Mouse (Mus musculus) neural tube, embryonic 11.5 days (tissue): ENCODE results near the gene Mlph. TPM values are rescaled to one million over a fixed set of nuclear protein-coding genes. Genes with fewer than 3 reads are reported as not detected.

Experiments used
- ATAC-seq: fragments of 200-750 bp; cut with Nextera tagmentation; 2 replicates; pipeline ENCODE4 v1.8.0; 2017; ENCODE audit warnings: moderate number of reproducible peaks, mild to moderate bottlenecking, moderate TSS enrichment, moderate library complexity; ENCODE audit not compliant: insufficient read depth, low FRiP score, low TSS enrichment
- DNase-seq: peaks from one replicate; pipeline ENCODE4 v3.0.0-alpha.2; 2015; ENCODE audit warnings: low spot score
- H3K27ac ChIP-seq: fragments of 300-500 bp; sonication (generic); 2 replicates; pipeline ENCODE4 v1.5.1; 2014; ENCODE audit warnings: low read depth, mild to moderate bottlenecking, low read length
- H3K27me3 ChIP-seq: fragments of 300-500 bp; sonication (generic); 2 replicates; pipeline ENCODE4 v1.6.1; 2014; ENCODE audit warnings: mild to moderate bottlenecking, low read length, mixed read lengths; ENCODE audit not compliant: control insufficient read depth, insufficient read depth
- H3K36me3 ChIP-seq: fragments of 300-500 bp; sonication (generic); 2 replicates; pipeline ENCODE4 v1.6.1; 2014; ENCODE audit warnings: mild to moderate bottlenecking, low read length, moderate library complexity, mixed read lengths; ENCODE audit not compliant: control insufficient read depth, insufficient read depth
- H3K4me1 ChIP-seq: fragments of 300-500 bp; sonication (generic); 2 replicates; pipeline ENCODE4 v1.6.1; 2014; ENCODE audit warnings: low read length, mixed read lengths; ENCODE audit not compliant: control insufficient read depth, insufficient read depth
- H3K4me2 ChIP-seq: fragments of 300-500 bp; sonication (generic); 2 replicates; pipeline ENCODE4 v1.6.1; 2014; ENCODE audit warnings: low read depth, mild to moderate bottlenecking, moderate library complexity
- H3K4me3 ChIP-seq: fragments of 300-500 bp; sonication (generic); 2 replicates; pipeline ENCODE4 v1.5.1; 2014; ENCODE audit warnings: low read depth, low read length
- H3K9ac ChIP-seq: fragments of 300-500 bp; sonication (generic); 2 replicates; pipeline ENCODE4 v1.6.1; 2014; ENCODE audit warnings: mild to moderate bottlenecking, low read length
- H3K9me3 ChIP-seq: fragments of 300-500 bp; sonication (generic); 2 replicates; pipeline ENCODE4 v1.6.1; 2016; ENCODE audit warnings: low read length; ENCODE audit not compliant: control insufficient read depth
- WGBS: fragments of 180-500 bp; shearing (Covaris S2); extraction: QIAGEN DNeasy Blood & Tissue Kit; methylation state at CpG from one replicate; pipeline ENCODE4 v1.1.7; 2014; 5-methylcytosine and 5-hydroxymethylcytosine counted together
- polyA plus RNA-seq: library from polyadenylated mRNA; unstranded; fragments of >200 nt; fragmentation: Nextera tagmentation; extraction: Ambion mirVana; gene quantifications from 2 replicates; pipeline ENCODE4 v1.2.1, GENCODE M21; 2014

The Mlph gene
- polyA plus RNA-seq, 1 experiment from 2014 or later: 0.24 TPM

GRCm38 (mm10) chr1:90903211-90903945 lies 11.5 kb upstream of the Mlph start:
- Histone ChIP-seq H3K27me3 (no peaks in the 10 kb centered on the region), H3K4me3 (no peak overlapping the region), H3K4me2 (no peak overlapping the region), H3K36me3 (no peaks in the 10 kb centered on the region), H3K9ac (no peak overlapping the region), H3K27ac (no peak overlapping the region), H3K9me3 (no peaks in the 10 kb centered on the region), H3K4me1 (no peaks in the 10 kb centered on the region)
- DNase-seq (no peak), ATAC-seq (no peak)
- 53% methylated on average over 3 of the region's 3 CpGs for whole genome bisulfite sequencing

GRCm38 (mm10) chr1:90903971-90904458 lies 10.9 kb upstream of the Mlph start:
- Histone ChIP-seq H3K4me3 (no peak overlapping the region), H3K36me3 (no peaks in the 10 kb centered on the region), H3K9me3 (no peaks in the 10 kb centered on the region), H3K4me2 (no peak overlapping the region), H3K27me3 (no peaks in the 10 kb centered on the region), H3K27ac (no peak overlapping the region), H3K4me1 (no peaks in the 10 kb centered on the region), H3K9ac (no peak overlapping the region)
- DNase-seq: no peak
- ATAC-seq: no peak
- 65% methylated on average over 8 of the region's 8 CpGs for WGBS

GRCm38 (mm10) chr1:90904729-90905404 lies 10.0 kb upstream of the Mlph start:
- H3K9ac ChIP-seq: no peak overlapping the region
- ATAC-seq: no peak
- no peaks in the 10 kb centered on the region for H3K27me3 ChIP-seq
- no peak for DNase-seq
- no peaks in the 10 kb centered on the region for H3K9me3 ChIP-seq
- no peak overlapping the region for H3K27ac ChIP-seq
- H3K4me1 ChIP-seq: no peaks in the 10 kb centered on the region
- H3K36me3 ChIP-seq: no peaks in the 10 kb centered on the region
- H3K4me2 ChIP-seq: no peak overlapping the region
- WGBS: 89% methylated on average over 7 of the region's 7 CpGs
- no peak overlapping the region for H3K4me3 ChIP-seq

GRCm38 (mm10) chr1:90906357-90906756 lies 8.5 kb upstream of the Mlph start:
- ATAC-seq (no peak), DNase-seq (peak; percentile 51)
- H3K4me3 ChIP-seq: no peak overlapping the region
- no peaks in the 10 kb centered on the region for H3K4me1 ChIP-seq
- H3K36me3 ChIP-seq: no peaks in the 10 kb centered on the region
- no peaks in the 10 kb centered on the region for H3K27me3 ChIP-seq
- H3K9me3 ChIP-seq: no peaks in the 10 kb centered on the region
- H3K27ac ChIP-seq: no peak overlapping the region
- H3K4me2 ChIP-seq: no peak overlapping the region
- H3K9ac ChIP-seq: no peak overlapping the region
- WGBS: 17% methylated on average over 2 of the region's 2 CpGs

GRCm38 (mm10) chr1:90909161-90909560 lies 5.7 kb upstream of the Mlph start:
- H3K9ac ChIP-seq: no peak overlapping the region
- H3K4me3 ChIP-seq: no peak overlapping the region
- DNase-seq: no peak
- H3K27ac ChIP-seq: no peak overlapping the region
- no peak overlapping the region for H3K4me2 ChIP-seq
- H3K9me3 ChIP-seq: no peaks in the 10 kb centered on the region
- no peaks in the 10 kb centered on the region for H3K4me1 ChIP-seq
- ATAC-seq: no peak
- no peaks in the 10 kb centered on the region for H3K36me3 ChIP-seq
- no peaks in the 10 kb centered on the region for H3K27me3 ChIP-seq

- H3K4me1 ChIP-seq: no peaks in the 10 kb centered on the region
- H3K27ac ChIP-seq: no peak overlapping the region
- ATAC-seq (no peak), DNase-seq (no peak)
- H3K9ac ChIP-seq: no peak overlapping the region
- no peak overlapping the region for H3K4me3 ChIP-seq
- no peaks in the 10 kb centered on the region for H3K27me3 ChIP-seq
- 50% methylated on average over 17 of the region's 17 CpGs for WGBS
- H3K9me3 ChIP-seq: no peaks in the 10 kb centered on the region
- H3K36me3 ChIP-seq: no peaks in the 10 kb centered on the region
- no peak overlapping the region for H3K4me2 ChIP-seq
Observed at GRCm38 (mm10) chr1:90909631-90910152, 5.2 kb upstream of the Mlph start.

GRCm38 (mm10) chr1:90913231-90913630 lies 1.7 kb upstream of the Mlph start:
- Histone ChIP-seq H3K4me2 (no peak overlapping the region), H3K4me1 (0 out of 2 replicates have a peak, but pooled peaks cover 2% of the 10 kb centered on the region), H3K36me3 (no peaks in the 10 kb centered on the region), H3K4me3 (no peak overlapping the region), H3K9ac (no peak overlapping the region), H3K27me3 (no peaks in the 10 kb centered on the region), H3K9me3 (no peaks in the 10 kb centered on the region), H3K27ac (no peak overlapping the region)
- no peak for DNase-seq
- ATAC-seq: no peak
- 76% methylated on average over 6 of the region's 6 CpGs for WGBS

- H3K27me3 ChIP-seq: no peaks in the 10 kb centered on the region
- ATAC-seq: no peak
- no peak overlapping the region for H3K27ac ChIP-seq
- no peak for DNase-seq
- H3K9me3 ChIP-seq: no peaks in the 10 kb centered on the region; the same call in 1 of the 2 replicates
- 0 out of 2 replicates have a peak, but pooled peaks cover 2% of the 10 kb centered on the region for H3K4me1 ChIP-seq
- H3K9ac ChIP-seq: no peak overlapping the region
- 73% methylated on average over 6 of the region's 6 CpGs for WGBS
- H3K4me3 ChIP-seq: no peak overlapping the region
- H3K36me3 ChIP-seq: no peaks in the 10 kb centered on the region
- H3K4me2 ChIP-seq: no peak overlapping the region
Observed at GRCm38 (mm10) chr1:90917509-90917908, 2.6 kb downstream of the Mlph start.
